Mouse (Mus musculus): Measurements from ENCODE around the gene Zfp119b. TPM values are rescaled to one million over a fixed set of nuclear protein-coding genes. Genes with fewer than 3 reads are reported as not detected.

Zfp119b gene
- total RNA-seq (2012; rRNA removed) = 1.6 and 2.0 TPM in 2 replicates
- 1 to 10 TPM in 1 of 2 experiments, not detected in 1; 1.1 TPM for polyA plus RNA-seq (2012; ENCODE audit: insufficient read depth in 1 of 2, insufficient read length in 2 of 2, low read depth in 1 of 2, low replicate concordance in 2 of 2, missing spikeins in 1 of 2)

DNA sequence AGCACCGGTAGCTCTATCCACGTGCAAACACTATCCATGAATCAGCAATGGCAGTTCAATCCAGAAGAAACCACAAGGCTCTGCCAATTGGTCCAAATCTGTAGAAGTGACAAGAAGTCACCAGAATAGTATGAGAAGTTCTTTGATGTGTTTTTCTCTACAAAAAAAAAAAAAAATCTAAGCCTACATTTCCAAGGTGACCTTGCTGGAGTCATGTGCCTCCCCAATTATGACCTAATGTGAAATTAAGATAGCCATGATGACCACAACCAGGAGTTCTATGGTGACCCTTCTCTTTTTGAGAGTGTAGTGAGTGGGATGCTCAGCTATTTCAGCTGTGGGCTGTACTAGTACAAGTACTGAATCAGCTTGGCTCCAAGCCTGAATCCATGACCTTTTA, at the start of gene Zfp119b:
Gene Zfp119b, minus strand, starts transcription at position 101 of the 400 bp plus-strand sequence.
- no peak for TF ChIP-seq USF1 (IDR thresholded peaks at IDR 0.05; ENCODE audit: low read depth, low read length)
- no peak for TF ChIP-seq MEF2A (IDR thresholded peaks at IDR 0.05; ENCODE audit: extremely low read depth, insufficient replicate concordance, low read depth, low read length, poor library complexity, severe bottlenecking)
- no peak for TF ChIP-seq SMC3 (IDR thresholded peaks at IDR 0.05; ENCODE audit: low read depth, low read length)
- TF ChIP-seq MAZ (IDR thresholded peaks at IDR 0.05; ENCODE audit: low read depth, low read length) = no peak
- TF ChIP-seq MXI1 (IDR thresholded peaks at IDR 0.05; ENCODE audit: low read depth, low read length) = no peak
- TF ChIP-seq CTCF (IDR thresholded peaks at IDR 0.05 in 2 of 3, conservative IDR thresholded peaks at IDR 0.05 in 1 of 3; ENCODE audit: control insufficient read depth in 1 of 3, insufficient read depth in 1 of 3, low read depth in 2 of 3, low read length in 3 of 3, poor library complexity in 1 of 3, severe bottlenecking in 1 of 3) = no peak
- TF ChIP-seq MAX (IDR thresholded peaks at IDR 0.05; ENCODE audit: low read length) = no peak
- no peak for TF ChIP-seq KAT2A (conservative IDR thresholded peaks at IDR 0.05; ENCODE audit: low read depth, low read length)
- TF ChIP-seq NRF1 (IDR thresholded peaks at IDR 0.05; ENCODE audit: insufficient read depth, low read depth, low read length, poor library complexity, severe bottlenecking) = no peak
- no peak for TF ChIP-seq POLR2AphosphoS2 (IDR thresholded peaks at IDR 0.05; ENCODE audit: low read length)
- TF ChIP-seq ZKSCAN1 (IDR thresholded peaks at IDR 0.05; ENCODE audit: low read depth, low read length) = no peak
- TF ChIP-seq CHD1 (IDR thresholded peaks at IDR 0.05; ENCODE audit: low read depth, low read length) = no peak
- TF ChIP-seq RAD21 (IDR thresholded peaks at IDR 0.05; ENCODE audit: low read depth, low read length) = no peak
- TF ChIP-seq ELF1 (IDR thresholded peaks at IDR 0.05; ENCODE audit: low read depth, low read length) = no peak
- no peak for TF ChIP-seq ZC3H11A (IDR thresholded peaks at IDR 0.05; ENCODE audit: low read depth, low read length)
- no peak for TF ChIP-seq TBP (IDR thresholded peaks at IDR 0.05; ENCODE audit: low read depth, low read length)
- TF ChIP-seq USF2 (IDR thresholded peaks at IDR 0.05; ENCODE audit: borderline replicate concordance in 1 of 2, insufficient read depth in 1 of 2, low read depth in 1 of 2, low read length in 2 of 2) = no peak
- TF ChIP-seq MYC (IDR thresholded peaks at IDR 0.05; ENCODE audit: low read depth, low read length) = no peak
- no peak for TF ChIP-seq SIN3A (IDR thresholded peaks at IDR 0.05; ENCODE audit: low read length)
- TF ChIP-seq HCFC1 (IDR thresholded peaks at IDR 0.05; ENCODE audit: low read depth, low read length) = no peak
- no peak within 1 kb of the TSS for H3K9ac ChIP-seq (ENCODE audit: control insufficient read depth, low read depth, low read length, poor library complexity, severe bottlenecking)
- peaks cover 0 to 5% of the 10 kb centered on the region in 2 experiments; a peak in 2 of 4 replicates for H3K36me3 ChIP-seq (ENCODE audit: control insufficient read depth in 1 of 2, insufficient read depth in 2 of 2, low read length in 2 of 2)

DNA sequence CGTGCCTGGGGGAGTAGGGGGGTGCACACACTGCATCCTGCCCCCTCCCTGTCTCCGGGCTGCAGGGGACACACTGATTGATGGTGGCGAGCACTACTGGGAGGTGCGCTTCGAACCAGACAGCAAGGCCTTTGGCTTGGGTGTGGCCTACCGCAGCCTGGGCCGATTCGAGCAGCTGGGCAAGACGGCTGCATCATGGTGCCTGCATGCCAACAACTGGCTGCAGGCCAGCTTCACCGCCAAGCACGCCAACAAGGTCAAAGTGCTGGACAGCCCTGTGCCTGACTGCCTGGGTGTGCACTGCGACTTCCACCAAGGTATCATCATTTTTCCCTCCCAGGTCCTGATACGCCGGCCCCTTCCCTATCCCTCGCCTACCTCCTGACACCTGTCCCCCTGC, 46.7 kb upstream of the Zfp119b start:
- H3K27me3 ChIP-seq (ENCODE audit: control insufficient read depth in 1 of 2, insufficient read depth in 2 of 2, low read length in 2 of 2) = peaks cover 2 to 6% of the 10 kb centered on the region in 2 experiments; a peak in 3 of 4 replicates

More for the DNA sequence above, at the start of gene Zfp119b:
- H3K79me2 ChIP-seq (ENCODE audit: control insufficient read depth, insufficient read depth, low read length, poor library complexity) = no peaks in the 10 kb centered on the region; the same call in 1 of the 2 replicates
- H3K27ac ChIP-seq (ENCODE audit: control insufficient read depth, low read depth, low read length) = no peak within 1 kb of the TSS
- DNase-seq (ENCODE audit: low read depth, low spot score) = no peak
- peaks cover 0 to 8% of the 10 kb centered on the region in 2 experiments; a peak in 2 of 4 replicates for H3K4me1 ChIP-seq (ENCODE audit: control insufficient read depth in 1 of 2, insufficient read depth in 2 of 2, low read length in 2 of 2)
- no peak within 1 kb of the TSS for H3K4me3 ChIP-seq (ENCODE audit: control insufficient read depth in 1 of 2, insufficient read depth in 1 of 2, low read depth in 2 of 2, low read length in 2 of 2)
- H3K9me3 ChIP-seq (replicated peaks; ENCODE audit: insufficient read depth, low read length) = no peaks in the 10 kb centered on the region
- peaks cover 0 to 2% of the 10 kb centered on the region in 2 experiments for H3K27me3 ChIP-seq (ENCODE audit: control insufficient read depth in 1 of 2, insufficient read depth in 2 of 2, low read length in 2 of 2)

More for the DNA sequence above, 46.7 kb upstream of the Zfp119b start:
- TF ChIP-seq ZNF384 (IDR thresholded peaks at IDR 0.05; ENCODE audit: low read depth, low read length) (no peak), CTCF (IDR thresholded peaks at IDR 0.05 in 2 of 3, conservative IDR thresholded peaks at IDR 0.05 in 1 of 3; ENCODE audit: control insufficient read depth in 1 of 3, insufficient read depth in 1 of 3, low read depth in 2 of 3, low read length in 3 of 3, poor library complexity in 1 of 3, severe bottlenecking in 1 of 3) (no peak), MAZ (IDR thresholded peaks at IDR 0.05; ENCODE audit: low read depth, low read length) (no peak), POLR2AphosphoS5 (IDR thresholded peaks at IDR 0.05; ENCODE audit: borderline replicate concordance, low read depth, low read length) (no peak), NELFE (IDR thresholded peaks at IDR 0.05; ENCODE audit: low read depth, low read length) (no peak), USF2 (IDR thresholded peaks at IDR 0.05; ENCODE audit: borderline replicate concordance in 1 of 2, insufficient read depth in 1 of 2, low read depth in 1 of 2, low read length in 2 of 2) (no peak), NRF1 (IDR thresholded peaks at IDR 0.05; ENCODE audit: insufficient read depth, low read depth, low read length, poor library complexity, severe bottlenecking) (no peak), GATA1 (IDR thresholded peaks at IDR 0.05; ENCODE audit: low read depth, low read length) (no peak), USF1 (IDR thresholded peaks at IDR 0.05; ENCODE audit: low read depth, low read length) (no peak), MYB (IDR thresholded peaks at IDR 0.05; ENCODE audit: low read depth, low read length) (no peak), RCOR1 (IDR thresholded peaks at IDR 0.05; ENCODE audit: low read depth, low read length) (no peak), HCFC1 (IDR thresholded peaks at IDR 0.05; ENCODE audit: low read depth, low read length) (no peak), RAD21 (IDR thresholded peaks at IDR 0.05; ENCODE audit: low read depth, low read length) (no peak), MYC (IDR thresholded peaks at IDR 0.05; ENCODE audit: low read depth, low read length) (no peak), MEF2A (IDR thresholded peaks at IDR 0.05; ENCODE audit: extremely low read depth, insufficient replicate concordance, low read depth, low read length, poor library complexity, severe bottlenecking) (no peak), ELF1 (IDR thresholded peaks at IDR 0.05; ENCODE audit: low read depth, low read length) (no peak), EP300 (IDR thresholded peaks at IDR 0.05; ENCODE audit: low read depth in 1 of 2, low read length in 2 of 2) (no peak), ZKSCAN1 (IDR thresholded peaks at IDR 0.05; ENCODE audit: low read depth, low read length) (no peak), GABPA (IDR thresholded peaks at IDR 0.05; ENCODE audit: low read depth, low read length) (no peak)
- no peaks in the 10 kb centered on the region for H3K36me3 ChIP-seq (ENCODE audit: control insufficient read depth in 1 of 2, insufficient read depth in 2 of 2, low read length in 2 of 2)
- H3K9me3 ChIP-seq (replicated peaks; ENCODE audit: insufficient read depth, low read length) = no peaks in the 10 kb centered on the region
- no peaks in the 10 kb centered on the region for H3K4me1 ChIP-seq (ENCODE audit: control insufficient read depth in 1 of 2, insufficient read depth in 2 of 2, low read length in 2 of 2)
- no peak overlapping the region for H3K4me3 ChIP-seq (ENCODE audit: control insufficient read depth in 1 of 2, insufficient read depth in 1 of 2, low read depth in 2 of 2, low read length in 2 of 2)
- no peak overlapping the region for H3K9ac ChIP-seq (ENCODE audit: control insufficient read depth, low read depth, low read length, poor library complexity, severe bottlenecking)
- no peaks in the 10 kb centered on the region for H3K79me2 ChIP-seq (ENCODE audit: control insufficient read depth, insufficient read depth, low read length, poor library complexity)
- no peak for DNase-seq (ENCODE audit: low read depth, low spot score)
- H3K27ac ChIP-seq (ENCODE audit: control insufficient read depth, low read depth, low read length) = no peak overlapping the region

All from MEL (cell line).